Comparison of ENCODE assay signal across 24 mouse cellular contexts in the genomic region with DNA sequence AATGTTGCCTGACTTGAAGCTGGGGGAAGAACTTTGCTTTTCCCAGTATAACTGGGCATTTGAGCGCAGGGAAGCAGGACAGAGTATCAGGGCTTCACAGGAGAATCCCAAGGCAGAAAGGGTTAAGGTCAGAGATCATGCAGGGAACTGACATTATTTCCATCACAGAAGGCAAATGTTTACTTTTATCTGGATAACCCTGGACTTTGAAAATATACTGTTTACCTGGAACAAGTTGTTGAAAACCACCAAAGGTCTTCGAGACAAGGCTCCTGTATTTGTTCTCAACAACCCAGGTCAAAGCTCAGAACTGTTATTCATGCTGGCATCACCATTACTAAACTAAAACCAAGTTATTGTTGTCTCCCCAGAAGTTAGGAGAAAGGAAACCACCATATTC. TPM values are rescaled to one million over a fixed set of nuclear protein-coding genes. Genes with fewer than 3 reads are reported as not detected.
A peak's percentile ranks its signal among the peaks of the same experiment; 100 is the strongest.
DNase-seq lines count a peak whose midpoint lies in the region; ATAC-seq and TF ChIP-seq lines count a peak whose summit lies in the region.
"Had no signal": no experiment of that assay in that cellular context is flagged by ENCODE, and none has a peak within 500 bp of the region (broad histone marks: within the 10 kb centered on the region; RNA-seq: fewer than 3 reads in every experiment).

No protein-coding gene starts in this region.

- no peaks in the 10 kb centered on the region for H3K27me3 ChIP-seq in liver, adult 2 months (ENCODE audit: control insufficient read depth, insufficient read depth, low read length)
- no peaks in the 10 kb centered on the region for H3K27me3 ChIP-seq in liver, embryonic 11.5 days (replicated peaks; ENCODE audit: control insufficient read depth, insufficient read depth, low read length)
- no peaks in the 10 kb centered on the region for H3K27me3 ChIP-seq in liver, embryonic 15.5 days
- no peaks in the 10 kb centered on the region for H3K27me3 ChIP-seq in small intestine, adult 2 months (ENCODE audit: control insufficient read depth, insufficient read depth, low read length)
- H3K27me3 ChIP-seq in hindbrain, embryonic 12.5 days = no peaks in the 10 kb centered on the region
- H3K27me3 ChIP-seq: embryonic facial prominence, embryonic 12.5 days; embryonic facial prominence, embryonic 15.5 days; forebrain, embryonic 12.5 days; forebrain, embryonic 15.5 days; heart, embryonic 13.5 days; hindbrain, embryonic 15.5 days had no signal

- TF ChIP-seq CTCF in liver, adult 2 months (IDR thresholded peaks at IDR 0.05; ENCODE audit: low read depth, low read length) = no peak
- TF ChIP-seq CTCF in small intestine, adult 2 months (IDR thresholded peaks at IDR 0.05; ENCODE audit: extremely low read depth, insufficient read length, insufficient replicate concordance, low read depth, low read length) = no peak

- 18% methylated on average over 2 of the region's 2 CpGs for WGBS in liver, adult 2 months
- 62% methylated on average over 2 of the region's 2 CpGs for WGBS in liver, embryonic 11.5 days
- WGBS in liver, embryonic 15.5 days (ENCODE audit: insufficient replicate concordance) = 44% methylated on average over 2 of the region's 2 CpGs
- WGBS in small intestine, adult 2 months = 45% methylated on average over 2 of the region's 2 CpGs
- WGBS in hindbrain, embryonic 12.5 days = 87% methylated on average over 2 of the region's 2 CpGs

- peaks cover 41% of the 10 kb centered on the region for H3K4me1 ChIP-seq in liver, adult 2 months (ENCODE audit: control insufficient read depth, insufficient read depth, low read length)
- no peaks in the 10 kb centered on the region for H3K4me1 ChIP-seq in liver, embryonic 11.5 days (replicated peaks; ENCODE audit: control insufficient read depth, insufficient read depth, low read length)
- peaks cover 8% of the 10 kb centered on the region for H3K4me1 ChIP-seq in liver, embryonic 15.5 days (replicated peaks)
- H3K4me1 ChIP-seq in small intestine, adult 2 months (ENCODE audit: control insufficient read depth, insufficient read depth, insufficient read length, low read length) = peaks cover 12% of the 10 kb centered on the region
- peaks cover 9% of the 10 kb centered on the region for H3K4me1 ChIP-seq in hindbrain, embryonic 12.5 days
- H3K4me1 ChIP-seq: embryonic facial prominence, embryonic 12.5 days; embryonic facial prominence, embryonic 15.5 days; forebrain, embryonic 12.5 days; forebrain, embryonic 15.5 days had no signal

- ATAC-seq in liver, embryonic 11.5 days (replicated peaks; ENCODE audit: low FRiP score) = no peak
- peak; percentile 57 for ATAC-seq in liver, embryonic 15.5 days (ENCODE audit: insufficient read depth)
- no peak for ATAC-seq in hindbrain, embryonic 12.5 days (ENCODE audit: low FRiP score)
- ATAC-seq: activated CD4-positive, CD25-positive, alpha-beta regulatory T cell, adult 4 months; forebrain, embryonic 15.5 days had no signal

- H3K9ac ChIP-seq in liver, adult 2 months (ENCODE audit: low read depth, low read length) = no peak overlapping the region
- no peak overlapping the region for H3K9ac ChIP-seq in liver, embryonic 11.5 days (ENCODE audit: low read depth, low read length)
- no peak overlapping the region for H3K9ac ChIP-seq in liver, embryonic 15.5 days
- no peak overlapping the region for H3K9ac ChIP-seq in hindbrain, embryonic 12.5 days
- H3K9ac ChIP-seq: embryonic facial prominence, embryonic 12.5 days; embryonic facial prominence, embryonic 15.5 days; forebrain, embryonic 12.5 days; forebrain, embryonic 15.5 days; heart, embryonic 13.5 days; hindbrain, embryonic 15.5 days had no signal

- no peak for TF ChIP-seq POLR2A in liver, adult 2 months (IDR thresholded peaks at IDR 0.05; ENCODE audit: extremely low read depth, insufficient read depth, low read length)
- no peak for TF ChIP-seq POLR2A in small intestine, adult 2 months (IDR thresholded peaks at IDR 0.05; ENCODE audit: low read depth, low read length)

- H3K4me2 ChIP-seq in liver, embryonic 11.5 days = no peak overlapping the region
- no peak overlapping the region for H3K4me2 ChIP-seq in liver, embryonic 15.5 days
- no peak overlapping the region for H3K4me2 ChIP-seq in hindbrain, embryonic 12.5 days (replicated peaks)
- H3K4me2 ChIP-seq: embryonic facial prominence, embryonic 12.5 days; embryonic facial prominence, embryonic 15.5 days; forebrain, embryonic 12.5 days; forebrain, embryonic 15.5 days; heart, embryonic 13.5 days; hindbrain, embryonic 15.5 days had no signal

- no peaks in the 10 kb centered on the region for H3K79me2 ChIP-seq in liver, adult 2 months (ENCODE audit: control insufficient read depth, insufficient read depth, low read length)

- peak overlapping the region; percentile 98 for H3K27ac ChIP-seq in liver, adult 2 months (replicated peaks; ENCODE audit: insufficient read depth, low read depth, low read length)
- no peak overlapping the region for H3K27ac ChIP-seq in liver, embryonic 11.5 days (ENCODE audit: low read depth, low read length)
- H3K27ac ChIP-seq in liver, embryonic 15.5 days (replicated peaks) = peak overlapping the region; percentile 58
- H3K27ac ChIP-seq in small intestine, adult 2 months (ENCODE audit: insufficient read depth, low read depth, low read length) = peak overlapping the region; percentile 58; the same call in 1 of the 2 replicates
- H3K27ac ChIP-seq in hindbrain, embryonic 12.5 days = no peak overlapping the region
- H3K27ac ChIP-seq: embryonic facial prominence, embryonic 12.5 days; embryonic facial prominence, embryonic 15.5 days; forebrain, embryonic 12.5 days; forebrain, embryonic 15.5 days; heart, adult 2 months; heart, embryonic 10.5 days; heart, embryonic 13.5 days; hindbrain, embryonic 15.5 days had no signal

- no peak overlapping the region for H3K4me3 ChIP-seq in liver, adult 2 months (ENCODE audit: insufficient read depth, low read depth, low read length)
- no peak overlapping the region for H3K4me3 ChIP-seq in liver, embryonic 11.5 days (ENCODE audit: low read depth, low read length)
- H3K4me3 ChIP-seq in liver, embryonic 15.5 days (replicated peaks) = no peak overlapping the region
- H3K4me3 ChIP-seq in small intestine, adult 2 months (ENCODE audit: low read depth, low read length) = no peak overlapping the region
- H3K4me3 ChIP-seq in hindbrain, embryonic 12.5 days = no peak overlapping the region
- H3K4me3 ChIP-seq: embryonic facial prominence, embryonic 12.5 days; embryonic facial prominence, embryonic 15.5 days; erythroblast, embryonic 14.5 days; forebrain, embryonic 12.5 days; forebrain, embryonic 15.5 days; heart, adult 2 months; heart, embryonic 10.5 days; heart, embryonic 13.5 days; hindbrain, embryonic 15.5 days had no signal

- DNase-seq in liver, adult 2 months (ENCODE audit: extremely low read depth, low read depth, low spot score) = peak; percentile 98
- no peak for DNase-seq in liver, embryonic 11.5 days (ENCODE audit: low spot score)
- no peak for DNase-seq in cerebellum, adult 18-20 months
- DNase-seq: adrenal gland, adult 8-10 months; adrenal gland, postnatal 36 days; cerebellum, adult 2 months; cerebellum, adult 9-11 months; cerebellum, postnatal 25 days; gastrocnemius, postnatal 36 days; heart, adult 2 months; heart, postnatal 14 days; heart, postnatal 4 days had no signal

- no peaks in the 10 kb centered on the region for H3K9me3 ChIP-seq in liver, embryonic 11.5 days (ENCODE audit: control insufficient read depth, low read length)
- no peaks in the 10 kb centered on the region for H3K9me3 ChIP-seq in liver, embryonic 15.5 days (replicated peaks)
- no peaks in the 10 kb centered on the region for H3K9me3 ChIP-seq in hindbrain, embryonic 12.5 days (replicated peaks)
- H3K9me3 ChIP-seq: embryonic facial prominence, embryonic 12.5 days; embryonic facial prominence, embryonic 15.5 days; forebrain, embryonic 12.5 days; forebrain, embryonic 15.5 days; heart, embryonic 10.5 days; heart, embryonic 13.5 days; hindbrain, embryonic 15.5 days had no signal

- H3K36me3 ChIP-seq in liver, adult 2 months (ENCODE audit: control insufficient read depth, insufficient read depth, low read length) = no peaks in the 10 kb centered on the region
- no peaks in the 10 kb centered on the region for H3K36me3 ChIP-seq in liver, embryonic 11.5 days (ENCODE audit: control insufficient read depth, insufficient read depth, low read length)
- H3K36me3 ChIP-seq in liver, embryonic 15.5 days (replicated peaks) = no peaks in the 10 kb centered on the region
- no peaks in the 10 kb centered on the region for H3K36me3 ChIP-seq in small intestine, adult 2 months (ENCODE audit: control insufficient read depth, insufficient read depth, low read length)
- H3K36me3 ChIP-seq in hindbrain, embryonic 12.5 days = no peaks in the 10 kb centered on the region
- H3K36me3 ChIP-seq: embryonic facial prominence, embryonic 12.5 days; embryonic facial prominence, embryonic 15.5 days; forebrain, embryonic 12.5 days; forebrain, embryonic 15.5 days; heart, embryonic 10.5 days; heart, embryonic 13.5 days; hindbrain, embryonic 15.5 days had no signal

RNA-seq across cellular contexts. Expression of a gene that starts 32.0 kb away (rescaled TPM):
- total RNA-seq in liver, adult 2 months (2014; rRNA removed) = 6,785 and 8,531 TPM in 2 replicates
- 1,988 and 2,372 TPM in 2 replicates for polyA plus RNA-seq in liver, adult 2 months (2012; rRNA removed)
- polyA plus RNA-seq in liver, embryonic 11.5 days (2014; fragmentation: Nextera tagmentation; extraction: Ambion mirVana) = 268 and 281 TPM in 2 replicates
- polyA plus RNA-seq in liver, embryonic 15.5 days (2015; fragmentation: Nextera tagmentation; extraction: Ambion mirVana) = 703 and 863 TPM in 2 replicates
- polyA plus RNA-seq in small intestine, adult 2 months (2012; rRNA removed) = 201 and 1,598 TPM in 2 replicates
- 77.9 and 85.9 TPM in 2 replicates for polyA plus RNA-seq in hindbrain, embryonic 12.5 days (2016; fragmentation: Nextera tagmentation; extraction: Ambion mirVana)

Comparison
In these comparisons a context has a peak if more than half of its experiments do, and no peak if none do; other contexts are left out.
1. H3K27ac ChIP-seq: peak in liver, adult 2 months (single experiment), liver, embryonic 15.5 days (single experiment) and small intestine, adult 2 months (single experiment); none in liver, embryonic 11.5 days (single experiment) and hindbrain, embryonic 12.5 days (single experiment).